Mouse (Mus musculus) ES-CJ7 (cell line): ENCODE results near the gene Pde6c.
A peak's percentile ranks its signal among the peaks of the same experiment; 100 is the strongest.

Experiments used
- DNase-seq: peaks from one replicate; pipeline ENCODE4 v3.0.0; 2011; ENCODE audit warnings: low read depth, low spot score

The Pde6c gene

GRCm38 (mm10) chr19:38143540-38144271 lies 11.1 kb downstream of the Pde6c start:
- DNase-seq = no peak

DNA sequence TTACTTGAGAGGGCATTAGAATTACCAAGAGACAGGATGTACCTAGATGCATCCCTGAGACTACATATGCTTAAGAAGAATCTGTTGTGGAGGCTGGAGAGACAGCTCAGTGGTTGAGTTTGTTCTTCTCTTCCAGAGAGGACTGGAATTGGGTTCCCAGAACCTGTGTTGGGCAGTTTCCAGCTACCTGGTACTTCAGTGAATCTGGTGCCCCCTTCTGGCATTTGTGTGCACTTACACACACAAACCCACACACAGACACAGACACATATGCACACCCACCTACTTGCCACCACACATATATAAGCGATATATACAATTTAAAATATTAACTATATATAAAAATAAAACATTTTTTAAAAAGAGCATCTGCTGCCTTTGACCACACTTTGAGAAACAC lies 23.7 kb downstream of the Pde6c start:
- DNase-seq = peak; percentile 69

- DNase-seq = no peak
Observed at GRCm38 (mm10) chr19:38161648-38162354, 29.2 kb downstream of the Pde6c start.

- DNase-seq = no peak
Observed at GRCm38 (mm10) chr19:38164633-38165032, 32.1 kb downstream of the Pde6c start.

DNA sequence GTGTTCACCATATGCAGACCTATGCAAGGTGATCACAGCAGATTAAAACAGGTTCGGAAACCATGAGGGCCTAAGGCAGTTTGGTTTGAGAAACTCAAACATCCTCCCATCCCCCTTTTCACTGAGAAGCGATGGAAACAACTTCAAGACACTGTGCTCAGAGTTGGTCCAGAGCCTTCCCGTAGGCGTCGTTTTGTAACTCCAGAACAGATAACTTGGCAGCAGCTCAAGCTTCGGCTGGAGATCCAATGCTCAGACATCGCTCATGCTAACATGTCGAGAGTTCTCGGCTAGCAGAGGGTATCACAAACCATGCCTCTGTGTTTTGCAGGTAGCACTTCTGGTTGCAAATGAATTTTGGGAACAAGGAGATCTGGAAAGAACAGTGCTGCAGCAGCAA lies 47.1 kb downstream of the Pde6c start:
- DNase-seq = no peak

DNA sequence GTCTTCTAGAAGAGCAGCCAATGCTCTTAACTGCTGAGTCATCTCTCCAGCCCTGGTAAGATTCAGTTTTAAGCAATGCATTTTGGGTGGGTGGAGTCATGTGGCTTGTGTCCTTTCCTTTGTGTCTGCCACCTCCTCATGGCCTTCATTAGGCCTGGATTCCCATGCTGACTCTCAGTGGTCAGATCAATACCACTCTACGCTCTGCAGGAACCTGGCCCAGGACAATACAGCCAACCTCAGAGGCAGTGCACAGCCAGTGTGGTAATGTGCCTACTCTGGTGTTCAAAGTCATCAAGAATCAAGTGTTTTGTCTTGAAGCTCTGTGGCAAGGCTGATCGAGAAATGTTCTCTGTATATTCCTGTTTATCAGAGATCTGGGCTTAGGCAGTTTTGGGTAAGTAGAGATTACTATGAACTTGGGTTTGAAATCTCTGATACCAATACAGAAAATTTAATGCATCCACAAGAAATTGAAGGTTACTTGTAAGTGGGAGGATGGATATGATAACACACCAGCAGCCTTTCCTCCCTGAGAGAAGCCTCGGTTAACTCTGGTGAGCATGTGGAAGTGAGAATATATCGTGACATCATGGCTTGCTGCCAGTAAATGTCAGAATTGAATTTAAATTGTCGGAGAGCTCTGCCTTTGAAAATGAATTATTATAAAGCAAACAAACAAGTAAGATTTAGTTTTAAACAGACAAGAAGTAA lies 54.2 kb downstream of the Pde6c start:
- DNase-seq = no peak

DNA sequence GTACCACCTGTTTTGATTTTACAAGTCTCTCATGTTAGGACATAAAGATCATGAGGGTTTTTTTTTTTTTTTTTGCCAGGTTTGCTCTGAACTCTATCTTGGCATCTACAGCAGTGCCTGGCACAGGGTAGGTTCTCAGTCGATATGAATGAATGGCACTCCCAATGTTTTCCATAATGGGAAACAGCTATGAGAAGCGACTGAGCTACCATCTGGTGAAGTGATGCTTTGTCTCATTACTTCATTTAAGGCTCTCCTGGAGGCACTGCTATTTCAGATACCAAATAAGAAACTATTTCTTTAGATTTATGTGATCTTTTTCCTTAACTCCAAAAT lies 54.7 kb downstream of the Pde6c start:
- no peak for DNase-seq

GRCm38 (mm10) chr19:38190606-38191005 lies 58.0 kb downstream of the Pde6c start:
- no peak for DNase-seq

DNA sequence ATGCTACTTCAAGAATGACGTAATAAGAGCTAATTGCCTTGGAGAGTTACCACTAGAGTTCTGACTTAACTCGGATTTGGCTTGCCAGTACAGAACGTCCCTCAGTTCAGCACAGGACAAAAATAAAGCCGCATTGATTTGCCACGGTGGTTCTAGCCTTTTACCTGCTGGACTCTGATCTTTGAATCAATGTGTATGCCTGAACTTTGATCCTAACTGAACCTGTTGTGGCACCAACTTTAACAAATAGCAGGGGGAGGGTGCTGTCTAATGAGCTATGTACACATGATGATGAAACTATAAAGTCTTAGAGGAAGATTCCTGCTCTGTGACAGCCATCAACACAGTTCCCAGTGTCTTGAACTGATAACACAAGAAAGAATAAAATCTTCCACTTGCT lies 58.9 kb downstream of the Pde6c start:
- DNase-seq = no peak

DNA sequence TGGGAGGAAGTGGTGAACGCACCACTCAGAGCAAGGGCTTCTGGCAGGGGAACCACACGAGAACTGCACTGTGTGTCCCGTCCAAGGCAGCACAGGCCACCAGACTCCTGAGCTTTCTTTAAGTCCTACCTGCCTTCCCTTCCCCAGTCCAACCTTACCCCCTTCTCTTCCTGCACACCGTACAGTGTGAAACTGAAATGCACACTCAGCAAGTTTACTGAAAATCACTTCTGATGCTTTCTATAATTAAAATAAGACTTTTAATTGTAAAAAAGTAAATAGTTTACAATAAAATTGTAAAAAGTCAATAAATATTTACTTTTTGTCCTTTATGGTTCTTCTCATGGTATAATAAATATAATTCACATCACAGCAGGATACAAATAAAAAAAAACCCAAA lies 62.7 kb downstream of the Pde6c start:
- no peak for DNase-seq

DNA sequence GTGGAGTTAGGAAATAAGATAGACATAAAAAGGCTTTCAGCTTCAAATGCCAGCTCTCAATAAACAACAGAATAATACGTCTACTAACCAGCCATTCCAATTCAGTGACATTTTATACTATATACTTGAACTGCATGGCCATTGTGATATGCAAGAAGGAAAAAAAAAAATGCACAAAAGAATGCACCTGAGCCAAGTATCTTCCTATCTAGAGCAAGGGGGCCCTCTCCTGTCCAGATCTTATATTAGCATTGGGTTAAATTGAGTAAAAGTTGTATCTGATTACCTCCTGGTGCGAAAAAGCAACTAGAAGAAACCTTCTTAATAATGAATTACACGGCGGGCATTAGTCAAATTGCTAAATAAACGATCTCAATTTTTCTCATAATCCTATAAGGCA lies 66.2 kb downstream of the Pde6c start:
- peak; percentile 20 for DNase-seq

DNA sequence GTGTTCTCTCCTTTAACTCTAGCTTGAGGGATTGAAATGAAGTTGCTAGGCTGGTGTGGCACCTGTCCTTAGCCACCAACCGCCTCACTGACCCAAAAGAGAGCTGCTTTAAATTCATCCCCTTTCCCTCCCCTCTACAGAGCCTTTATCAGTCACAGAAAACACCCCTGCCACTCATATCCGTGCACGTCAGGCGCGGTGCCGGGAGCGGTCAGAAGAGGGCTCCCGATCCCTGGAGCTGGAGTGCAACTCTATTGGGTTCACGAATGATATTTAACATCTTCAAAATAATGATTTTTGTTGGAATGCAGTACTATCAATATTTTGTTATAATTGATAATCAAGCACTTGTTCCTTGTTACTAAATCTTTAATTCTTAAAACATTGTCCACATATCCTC lies 74.1 kb downstream of the Pde6c start:
- peak; percentile 36 for DNase-seq

DNA sequence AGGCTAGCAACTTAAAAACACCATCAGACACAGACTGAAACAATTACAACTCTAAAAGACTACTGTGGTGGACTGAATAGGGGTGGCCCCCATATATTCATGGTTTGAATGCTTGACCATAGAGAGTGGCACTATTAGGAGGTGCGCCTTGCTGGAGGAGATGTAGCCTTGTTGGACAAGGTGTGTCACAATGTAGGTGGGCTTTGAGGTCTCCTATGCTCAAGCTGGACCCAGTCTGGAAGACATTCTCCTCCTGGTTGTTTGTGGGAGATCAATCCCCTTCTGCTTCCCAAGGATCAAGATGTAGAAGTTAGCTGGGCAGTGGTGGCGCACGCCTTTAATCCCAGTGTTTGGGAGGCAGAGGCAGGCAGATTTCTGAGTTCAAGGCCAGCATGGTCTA lies 85.1 kb downstream of the Pde6c start:
- DNase-seq = no peak

- no peak for DNase-seq
Observed at GRCm38 (mm10) chr19:38223356-38223904, 90.8 kb downstream of the Pde6c start.

GRCm38 (mm10) chr19:38223905-38224684 lies 91.5 kb downstream of the Pde6c start, which contains the start of gene Fra10ac1:
TSS of gene Fra10ac1 (minus strand) at chr19:38224156.
- DNase-seq = peak; percentile 88

DNA sequence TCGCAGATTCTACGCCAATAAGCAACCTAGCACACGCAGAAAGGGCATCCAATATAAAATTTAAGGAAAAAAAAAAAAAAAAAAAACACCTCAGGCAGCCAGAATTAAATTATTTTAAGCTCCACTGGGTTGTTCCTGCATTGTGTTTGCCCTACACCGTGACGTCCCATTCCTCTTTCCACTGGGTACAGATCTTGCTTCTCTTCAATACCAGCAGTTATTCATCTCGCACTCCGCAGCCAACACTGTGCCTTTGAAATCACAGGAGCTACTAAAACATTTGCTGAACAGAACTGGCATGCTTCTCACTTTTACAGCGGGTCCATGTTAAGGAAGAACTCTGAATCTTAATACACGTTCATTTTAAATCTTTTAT lies 92.1 kb downstream of the Pde6c start:
- no peak for DNase-seq

DNA sequence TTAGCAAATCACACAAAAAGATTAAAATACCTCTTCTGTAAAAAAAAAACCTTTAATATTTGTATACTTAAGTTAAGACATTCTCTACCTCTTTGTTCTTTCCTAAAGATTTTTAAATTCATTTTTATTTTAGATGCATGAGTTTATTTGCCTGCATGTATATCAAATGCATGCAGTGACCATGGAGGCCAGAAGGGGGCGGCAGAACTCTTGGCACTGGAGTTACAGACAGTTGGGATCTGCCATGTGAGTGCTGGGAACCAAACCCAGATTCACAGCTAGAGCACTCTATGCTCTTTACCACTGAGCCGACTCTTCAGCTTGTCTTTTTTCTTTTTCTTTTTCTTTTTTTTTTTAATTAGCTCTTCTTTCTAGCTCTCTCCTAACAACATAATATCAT lies 96.1 kb downstream of the Pde6c start:
- DNase-seq = peak; percentile 68

DNA sequence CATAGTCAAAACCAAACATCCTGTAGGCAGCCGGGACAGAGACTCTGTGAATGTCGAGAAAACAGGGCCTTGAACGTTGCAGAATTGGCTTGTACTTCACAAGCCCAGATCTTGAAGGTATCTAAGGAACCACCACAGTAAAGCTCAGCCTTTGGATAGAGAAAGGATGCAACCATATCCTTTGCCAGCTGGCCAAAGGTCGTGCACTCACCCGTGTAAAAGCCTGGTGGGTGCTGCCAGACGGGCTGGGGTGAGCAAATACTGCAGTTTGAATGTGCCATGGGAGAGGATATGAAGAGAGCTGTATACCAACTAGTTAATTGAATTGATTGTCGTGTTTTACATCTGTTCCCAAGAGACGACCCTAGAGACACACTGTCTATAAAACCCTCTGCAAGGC lies 99.5 kb downstream of the Pde6c start:
- DNase-seq = no peak

DNA sequence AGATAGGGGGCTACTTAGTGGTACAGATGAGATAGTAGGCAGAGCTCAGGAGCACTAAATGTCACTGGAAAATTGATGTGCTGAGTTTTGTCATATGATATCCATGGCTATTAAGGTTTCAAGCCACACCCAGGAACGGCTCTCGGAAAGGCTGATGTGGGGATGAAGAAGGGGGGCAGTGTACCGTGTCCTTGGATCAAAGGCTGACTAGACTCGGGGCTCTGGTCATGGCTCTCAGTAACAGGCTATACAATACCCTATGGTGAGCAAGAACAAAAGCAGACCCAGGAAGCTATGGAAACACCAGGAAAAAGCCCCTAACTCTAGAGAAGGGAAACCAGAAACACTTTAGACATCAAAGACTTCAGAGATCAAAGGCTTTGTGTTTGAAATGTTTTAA lies 99.9 kb downstream of the Pde6c start:
- no peak for DNase-seq
